15 mouse cellular contexts compared by ENCODE assay signal in the genomic region with DNA sequence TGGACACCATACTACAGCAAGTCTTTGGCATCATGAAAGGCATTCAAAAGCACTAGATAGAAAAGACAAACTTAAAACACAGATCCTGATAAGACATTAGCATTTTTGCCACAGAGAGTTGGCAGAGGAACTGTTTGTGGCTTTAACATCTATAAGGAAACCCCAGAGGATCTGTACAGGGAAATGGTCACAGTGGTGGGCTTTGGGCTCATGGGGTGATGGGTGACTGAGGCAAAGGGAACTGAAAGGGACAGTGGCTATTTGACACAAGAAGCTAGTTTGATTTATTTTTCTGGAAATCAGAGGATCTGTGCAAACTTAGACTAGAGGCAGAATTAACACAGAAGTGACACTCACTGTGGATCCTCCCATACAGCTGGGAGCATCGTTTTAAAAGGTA.
"Had no signal": no experiment of that assay in that cellular context is flagged by ENCODE, and none has a peak within 500 bp of the region (broad histone marks: within the 10 kb centered on the region; RNA-seq: fewer than 3 reads in every experiment).

No protein-coding gene starts in this region.

- ATAC-seq: midbrain, embryonic 13.5 days; midbrain, embryonic 15.5 days had no signal

- H3K27me3 ChIP-seq: megakaryocyte, embryonic 14.5 days; midbrain, embryonic 13.5 days; midbrain, embryonic 15.5 days; neural tube, embryonic 12.5 days; stomach, embryonic 15.5 days had no signal

- H3K4me2 ChIP-seq: lung, embryonic 14.5 days; midbrain, embryonic 11.5 days; midbrain, embryonic 13.5 days; midbrain, embryonic 15.5 days; neural tube, embryonic 12.5 days; stomach, embryonic 15.5 days had no signal

- DNase-seq: lung, adult 18-20 months; lung, embryonic 14.5 days; lung, postnatal 14 days; lung, postnatal 4 days; right cerebral cortex, postnatal 14 days; thymus, adult 2 months; thymus, postnatal 25 days; thymus, postnatal 4 days had no signal

- H3K4me3 ChIP-seq: megakaryocyte, embryonic 14.5 days; midbrain, embryonic 13.5 days; midbrain, embryonic 15.5 days; neural tube, embryonic 12.5 days; stomach, embryonic 15.5 days had no signal

- H3K9me3 ChIP-seq: megakaryocyte, embryonic 14.5 days; midbrain, embryonic 13.5 days; midbrain, embryonic 15.5 days; neural tube, embryonic 12.5 days; stomach, embryonic 15.5 days had no signal

- H3K36me3 ChIP-seq: midbrain, embryonic 13.5 days; midbrain, embryonic 15.5 days; neural tube, embryonic 12.5 days; stomach, embryonic 15.5 days had no signal

- H3K9ac ChIP-seq: lung, embryonic 14.5 days; midbrain, embryonic 13.5 days; midbrain, embryonic 15.5 days; neural tube, embryonic 12.5 days; stomach, embryonic 15.5 days had no signal

- H3K27ac ChIP-seq: midbrain, embryonic 13.5 days; midbrain, embryonic 15.5 days; neural tube, embryonic 12.5 days; stomach, embryonic 15.5 days; stomach, postnatal 0 days had no signal

- H3K4me1 ChIP-seq: midbrain, embryonic 13.5 days; midbrain, embryonic 15.5 days; neural tube, embryonic 12.5 days; stomach, embryonic 15.5 days had no signal
